Mouse (Mus musculus) heart, embryonic 14.5 days (tissue): Measurements from ENCODE around the gene Malrd1. TPM values are rescaled to one million over a fixed set of nuclear protein-coding genes. Genes with fewer than 3 reads are reported as not detected.

Source experiments
- ATAC-seq: fragments of 200-750 bp; cut with Nextera tagmentation; 2 replicates; pipeline ENCODE4 v1.8.0; 2017; ENCODE audit warnings: low read depth, moderate TSS enrichment; ENCODE audit not compliant: insufficient number of reproducible peaks, insufficient read depth, low FRiP score
- H3K27ac ChIP-seq, 2 experiments: fragments of 200-500 bp in 1 of 2; fragments of 300-500 bp in 1 of 2; sonication (generic) in 1 of 2; replicated peaks in 1 of 2; 2 replicates each; pipeline ENCODE4 v1.5.1; 2012 to 2014; ENCODE audit warnings: low read depth in 2 of 2, low read length in 2 of 2, control low read depth in 1 of 2, mild to moderate bottlenecking in 1 of 2, mixed read lengths in 1 of 2; ENCODE audit not compliant: control insufficient read depth in 1 of 2, insufficient read depth in 1 of 2
- H3K27me3 ChIP-seq: fragments of 300-500 bp; sonication (generic); 2 replicates; pipeline ENCODE4 v1.6.1; 2014; ENCODE audit warnings: mild to moderate bottlenecking, low read length, control low read depth; ENCODE audit not compliant: control insufficient read depth, insufficient read depth
- H3K36me3 ChIP-seq: fragments of 300-500 bp; sonication (generic); 2 replicates; pipeline ENCODE4 v1.6.1; 2014; ENCODE audit warnings: mild to moderate bottlenecking, control low read depth, low read length, mixed read lengths; ENCODE audit not compliant: control insufficient read depth, insufficient read depth
- H3K4me1 ChIP-seq, 2 experiments: fragments of 200-500 bp in 1 of 2; fragments of 300-500 bp in 1 of 2; sonication (generic) in 1 of 2; 2 replicates each; pipeline ENCODE4 v1.6.1; 2012 to 2014; ENCODE audit warnings: low read length in 2 of 2, control low read depth in 1 of 2, mixed read lengths in 1 of 2; ENCODE audit not compliant: control insufficient read depth in 2 of 2, insufficient read depth in 2 of 2
- H3K4me2 ChIP-seq: fragments of 300-500 bp; sonication (generic); 2 replicates; pipeline ENCODE4 v1.6.1; 2014; ENCODE audit warnings: mild to moderate bottlenecking, low read length
- H3K4me3 ChIP-seq, 2 experiments: fragments of 200-500 bp in 1 of 2; fragments of 300-500 bp in 1 of 2; sonication (generic) in 1 of 2; 2 replicates each; pipeline ENCODE4 v1.5.1; 2012 to 2014; ENCODE audit warnings: low read length in 2 of 2, mild to moderate bottlenecking in 2 of 2, control low read depth in 1 of 2, low read depth in 1 of 2, moderate library complexity in 1 of 2; ENCODE audit not compliant: control insufficient read depth in 1 of 2, insufficient read depth in 1 of 2
- H3K9ac ChIP-seq: fragments of 300-500 bp; sonication (generic); 2 replicates; pipeline ENCODE4 v1.6.1; 2014; ENCODE audit warnings: mild to moderate bottlenecking, low read length
- H3K9me3 ChIP-seq: fragments of 300-500 bp; sonication (generic); 2 replicates; pipeline ENCODE4 v1.6.1; 2016; ENCODE audit warnings: low read length, control low read depth; ENCODE audit not compliant: control insufficient read depth
- WGBS: fragments of 180-500 bp; shearing (Covaris S2); extraction: QIAGEN DNeasy Blood & Tissue Kit; methylation state at CpG from one replicate; pipeline ENCODE4 v1.1.7; 2014; 5-methylcytosine and 5-hydroxymethylcytosine counted together
- polyA plus RNA-seq: library from polyadenylated mRNA; unstranded; fragments of >200 nt; fragmentation: Nextera tagmentation; extraction: Ambion mirVana; gene quantifications from 2 replicates; pipeline ENCODE4 v1.2.1, GENCODE M21; 2014

Malrd1 gene
- polyA plus RNA-seq, 1 experiment from 2014 or later: not detected

DNA sequence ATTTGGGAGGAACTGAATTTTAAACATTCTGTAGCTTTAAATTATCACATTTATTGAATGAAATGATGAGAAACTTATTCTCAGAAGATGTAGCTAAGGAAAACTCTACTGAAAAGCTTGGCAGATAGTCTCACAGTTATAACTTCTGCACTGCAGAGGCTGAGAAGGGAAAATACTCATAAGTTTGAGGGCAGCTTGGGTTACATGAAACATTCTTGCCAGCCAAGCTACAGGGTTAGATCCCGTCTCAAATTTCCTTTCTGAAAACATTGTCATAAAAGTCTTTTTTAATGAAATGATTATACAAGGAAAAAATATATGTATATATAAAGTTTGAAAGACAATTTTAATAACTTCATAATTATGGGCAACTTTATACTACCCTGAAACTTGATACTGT is 714.6 kb downstream of the Malrd1 start:
- H3K36me3 ChIP-seq: no peaks in the 10 kb centered on the region
- no peak overlapping the region for H3K9ac ChIP-seq
- H3K9me3 ChIP-seq: no peaks in the 10 kb centered on the region
- no peak overlapping the region for H3K27ac ChIP-seq
- H3K4me2 ChIP-seq: no peak overlapping the region
- ATAC-seq: no peak
- H3K4me3 ChIP-seq: no peak overlapping the region
- WGBS: 84% methylated on average over 1 of the region's 1 CpGs
- H3K27me3 ChIP-seq: no peaks in the 10 kb centered on the region
- no peaks in the 10 kb centered on the region for H3K4me1 ChIP-seq

- no peak overlapping the region for H3K4me2 ChIP-seq
- H3K9me3 ChIP-seq: no peaks in the 10 kb centered on the region
- no peaks in the 10 kb centered on the region for H3K36me3 ChIP-seq
- no peak overlapping the region for H3K9ac ChIP-seq
- no peak overlapping the region for H3K27ac ChIP-seq
- H3K4me3 ChIP-seq: no peak overlapping the region
- no peak for ATAC-seq
- 78% methylated on average over 2 of the region's 2 CpGs for WGBS
- H3K4me1 ChIP-seq: no peaks in the 10 kb centered on the region
- H3K27me3 ChIP-seq: no peaks in the 10 kb centered on the region
Observed at GRCm38 (mm10) chr2:16243097-16243496, 716.8 kb downstream of the Malrd1 start.

DNA sequence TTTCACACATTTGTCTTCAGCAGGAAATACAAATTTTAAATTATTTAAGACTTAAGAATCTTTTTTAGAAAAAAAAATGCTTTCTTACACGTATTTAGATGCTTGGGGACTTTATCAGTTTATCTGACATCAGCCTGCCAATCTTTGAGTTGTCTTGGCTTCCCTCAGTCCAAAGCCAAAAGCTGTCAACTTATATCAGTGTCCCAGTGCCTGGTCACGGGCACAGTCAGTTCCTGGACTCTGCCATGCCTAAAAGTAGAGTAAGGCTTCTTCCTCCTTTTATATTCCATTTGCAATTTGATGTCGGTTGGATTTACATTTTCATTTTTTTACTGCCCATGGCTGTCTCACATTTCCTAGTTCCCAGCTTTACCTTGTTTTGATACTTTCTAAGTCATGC is 722.6 kb downstream of the Malrd1 start:
- Histone ChIP-seq H3K4me3 (no peak overlapping the region), H3K27me3 (no peaks in the 10 kb centered on the region), H3K9ac (no peak overlapping the region), H3K27ac (no peak overlapping the region), H3K4me2 (no peak overlapping the region), H3K9me3 (no peaks in the 10 kb centered on the region), H3K4me1 (no peaks in the 10 kb centered on the region), H3K36me3 (no peaks in the 10 kb centered on the region)
- 51% methylated on average over 3 of the region's 3 CpGs for WGBS
- ATAC-seq: no peak

DNA sequence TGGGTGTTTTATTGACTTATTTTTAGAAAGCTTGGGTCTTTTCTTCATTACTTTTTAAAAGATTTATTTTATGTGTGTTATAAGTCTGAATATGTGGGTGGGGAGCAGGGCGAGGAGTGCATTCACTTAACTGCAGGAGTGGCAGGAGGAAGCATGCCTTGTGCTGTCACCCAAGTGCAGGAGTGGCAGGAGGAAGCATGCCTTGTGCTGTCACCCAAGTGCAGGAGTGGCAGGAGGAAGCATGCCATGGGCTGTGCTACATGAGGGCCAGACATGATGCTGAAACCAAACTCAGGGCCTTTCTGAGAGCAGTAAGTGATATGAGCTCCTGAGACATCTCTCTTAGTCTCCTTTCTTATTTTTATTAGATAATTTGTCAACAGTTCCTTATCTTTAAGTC is 726.0 kb downstream of the Malrd1 start:
- no peaks in the 10 kb centered on the region for H3K9me3 ChIP-seq
- no peak overlapping the region for H3K9ac ChIP-seq
- H3K27ac ChIP-seq: no peak overlapping the region
- no peak overlapping the region for H3K4me3 ChIP-seq
- 52% methylated on average over 1 of the region's 1 CpGs for WGBS
- H3K4me1 ChIP-seq: no peaks in the 10 kb centered on the region
- no peak for ATAC-seq
- no peak overlapping the region for H3K4me2 ChIP-seq
- H3K36me3 ChIP-seq: no peaks in the 10 kb centered on the region
- no peaks in the 10 kb centered on the region for H3K27me3 ChIP-seq
